In the genomic region with DNA sequence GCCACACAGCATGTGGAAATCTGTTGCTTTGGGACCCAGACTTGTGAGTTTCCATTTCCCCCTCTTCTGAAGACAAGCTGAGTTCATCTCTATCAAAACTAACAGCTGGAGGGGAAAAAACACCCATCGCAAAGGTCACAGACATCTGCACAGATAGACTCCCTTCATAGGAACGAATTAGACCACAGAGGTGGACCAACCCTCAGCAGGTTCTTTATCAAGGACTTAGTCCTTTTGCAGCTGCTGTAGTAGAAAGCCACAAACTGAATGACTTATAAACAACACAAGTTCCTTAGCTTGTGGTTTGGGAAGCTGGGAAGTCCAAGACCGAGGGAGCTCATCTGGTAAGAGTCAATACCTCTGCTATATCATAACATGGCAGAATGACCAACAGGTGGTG, we compare ENCODE assay signal across 23 mouse cellular contexts. TPM values are rescaled to one million over a fixed set of nuclear protein-coding genes. Genes with fewer than 3 reads are reported as not detected.
"Had no signal": no experiment of that assay in that cellular context is flagged by ENCODE, and none has a peak within 500 bp of the region (broad histone marks: within the 10 kb centered on the region; RNA-seq: fewer than 3 reads in every experiment).

No protein-coding gene starts in this region.

- H3K9ac ChIP-seq: lung, embryonic 15.5 days; midbrain, embryonic 13.5 days; midbrain, embryonic 15.5 days; neural tube, embryonic 12.5 days; stomach, embryonic 15.5 days had no signal

- H3K27me3 ChIP-seq: lung, embryonic 15.5 days; midbrain, embryonic 13.5 days; midbrain, embryonic 15.5 days; neural tube, embryonic 12.5 days; stomach, embryonic 15.5 days had no signal

- DNase-seq: lung, adult 2 months; lung, postnatal 14 days; lung, postnatal 36 days; right cerebral cortex, postnatal 14 days; thymus, adult 2 months; thymus, postnatal 25 days; thymus, postnatal 4 days had no signal

- H3K4me1 ChIP-seq: lung, embryonic 15.5 days; midbrain, embryonic 13.5 days; midbrain, embryonic 15.5 days; neural tube, embryonic 12.5 days; stomach, embryonic 15.5 days had no signal

- H3K9me3 ChIP-seq: midbrain, embryonic 15.5 days; stomach, embryonic 15.5 days had no signal

- ATAC-seq: lung, postnatal 0 days; midbrain, embryonic 13.5 days; midbrain, embryonic 15.5 days had no signal

- H3K4me3 ChIP-seq: lung, embryonic 15.5 days; midbrain, embryonic 13.5 days; midbrain, embryonic 15.5 days; neural tube, embryonic 12.5 days; stomach, embryonic 15.5 days had no signal

- H3K36me3 ChIP-seq: lung, embryonic 15.5 days; midbrain, embryonic 13.5 days; midbrain, embryonic 15.5 days; neural tube, embryonic 12.5 days; stomach, embryonic 15.5 days had no signal

- H3K27ac ChIP-seq: lung, embryonic 15.5 days; macrophage; midbrain, embryonic 13.5 days; midbrain, embryonic 15.5 days; neural tube, embryonic 12.5 days; stomach, embryonic 15.5 days; stomach, postnatal 0 days had no signal

RNA-seq across cellular contexts. Expression of a gene that starts 54.7 kb away (rescaled TPM):
- total RNA-seq: megakaryocyte, adult 5-6 weeks; midbrain, postnatal 0 days; monocyte, adult 5-6 weeks; neutrophil, adult 5-6 weeks had no signal
- polyA plus RNA-seq: lung, adult 2 months; lung, embryonic 15.5 days; lung, postnatal 0 days; macrophage; midbrain, embryonic 11.5 days; midbrain, embryonic 13.5 days; midbrain, embryonic 15.5 days; midbrain, postnatal 0 days; neural tube, embryonic 12.5 days; neural tube, embryonic 14.5 days; spleen, adult 2 months; stomach, embryonic 15.5 days; stomach, postnatal 0 days; thymus, adult 2 months; urinary bladder, adult 2 months had no signal
